Mouse (Mus musculus) kidney, embryonic 14.5 days (tissue): ENCODE data around the gene Tmem59l. TPM values are rescaled to one million over a fixed set of nuclear protein-coding genes. Genes with fewer than 3 reads are reported as not detected.

ENCODE experiments used
- ATAC-seq: fragments of 200-750 bp; cut with Nextera tagmentation; 2 replicates; pipeline ENCODE4 v1.8.0; 2017; ENCODE audit warnings: moderate number of reproducible peaks, mild to moderate bottlenecking, moderate TSS enrichment, moderate library complexity; ENCODE audit not compliant: low FRiP score, low TSS enrichment
- H3K27ac ChIP-seq: fragments of 300-500 bp; sonication (generic); 2 replicates; pipeline ENCODE4 v1.5.1; 2014; ENCODE audit warnings: low read depth, mild to moderate bottlenecking, low read length, moderate library complexity, mixed read lengths
- H3K27me3 ChIP-seq: fragments of 300-500 bp; sonication (generic); 2 replicates; pipeline ENCODE4 v1.6.1; 2014; ENCODE audit warnings: mild to moderate bottlenecking, low read length; ENCODE audit not compliant: control insufficient read depth, insufficient read depth
- H3K36me3 ChIP-seq: fragments of 300-500 bp; sonication (generic); 2 replicates; pipeline ENCODE4 v1.6.1; 2014; ENCODE audit warnings: low read length, mixed read lengths; ENCODE audit not compliant: control insufficient read depth, insufficient read depth
- H3K4me1 ChIP-seq: fragments of 300-500 bp; sonication (generic); 2 replicates; pipeline ENCODE4 v1.6.1; 2014; ENCODE audit warnings: low read length, mixed read lengths; ENCODE audit not compliant: control insufficient read depth, insufficient read depth
- H3K4me2 ChIP-seq: fragments of 300-500 bp; sonication (generic); replicated peaks from 2 replicates; pipeline ENCODE4 v1.6.1; 2014; ENCODE audit warnings: low read depth, mild to moderate bottlenecking, low read length
- H3K4me3 ChIP-seq: fragments of 300-500 bp; sonication (generic); 2 replicates; pipeline ENCODE4 v1.5.1; 2014; ENCODE audit warnings: mild to moderate bottlenecking, low read length
- H3K9ac ChIP-seq: fragments of 300-500 bp; sonication (generic); 2 replicates; pipeline ENCODE4 v1.6.1; 2014; ENCODE audit warnings: low read depth, mild to moderate bottlenecking, low read length, moderate library complexity
- H3K9me3 ChIP-seq: fragments of 300-500 bp; sonication (generic); 2 replicates; pipeline ENCODE4 v1.6.1; 2016; ENCODE audit warnings: low read length; ENCODE audit not compliant: control insufficient read depth
- whole genome bisulfite sequencing: fragments of 180-500 bp; shearing (Covaris S2); extraction: QIAGEN DNeasy Blood & Tissue Kit; methylation state at CpG from one replicate; pipeline ENCODE4 v1.1.7; 2014; 5-methylcytosine and 5-hydroxymethylcytosine counted together
- polyA plus RNA-seq: library from polyadenylated mRNA; unstranded; fragments of >200 nt; fragmentation: Nextera tagmentation; extraction: Ambion mirVana; gene quantifications from 2 replicates; pipeline ENCODE4 v1.2.1, GENCODE M21; 2014

The Tmem59l gene
- polyA plus RNA-seq, 1 experiment from 2014 or later = 8.5 TPM

- WGBS = 4% methylated on average over 8 of the region's 8 CpGs
- H3K9me3 ChIP-seq = no peaks in the 10 kb centered on the region
- ATAC-seq = no peak
- no peaks in the 10 kb centered on the region for H3K27me3 ChIP-seq
- 0 out of 2 replicates have a peak overlapping the region, but pooled peaks have one; percentile 73 for H3K27ac ChIP-seq
- H3K4me3 ChIP-seq = peak overlapping the region; percentile 76
- peak overlapping the region; percentile 94 for H3K9ac ChIP-seq
- peak overlapping the region; percentile 58 for H3K4me2 ChIP-seq
- H3K36me3 ChIP-seq = peaks cover 24% of the 10 kb centered on the region
- peaks cover 21% of the 10 kb centered on the region for H3K4me1 ChIP-seq
Observed at GRCm38 (mm10) chr8:70527111-70527511, 40.0 kb upstream of the Tmem59l start.

GRCm38 (mm10) chr8:70522592-70523403, 35.6 kb upstream of the Tmem59l start:
- peak overlapping the region; percentile 53 for H3K4me2 ChIP-seq
- H3K36me3 ChIP-seq = peaks cover 3% of the 10 kb centered on the region; the same call in 1 of the 2 replicates
- peak overlapping the region; percentile 76 for H3K9ac ChIP-seq
- peak overlapping the region; percentile 80 for H3K4me3 ChIP-seq
- peaks cover 8% of the 10 kb centered on the region; the same call in 1 of the 2 replicates for H3K4me1 ChIP-seq
- H3K27me3 ChIP-seq = no peaks in the 10 kb centered on the region
- under 1% methylated on average over 50 of the region's 51 CpGs for WGBS
- peak overlapping the region; percentile 51 for H3K27ac ChIP-seq
- ATAC-seq = peak; percentile 86
- no peaks in the 10 kb centered on the region for H3K9me3 ChIP-seq

DNA sequence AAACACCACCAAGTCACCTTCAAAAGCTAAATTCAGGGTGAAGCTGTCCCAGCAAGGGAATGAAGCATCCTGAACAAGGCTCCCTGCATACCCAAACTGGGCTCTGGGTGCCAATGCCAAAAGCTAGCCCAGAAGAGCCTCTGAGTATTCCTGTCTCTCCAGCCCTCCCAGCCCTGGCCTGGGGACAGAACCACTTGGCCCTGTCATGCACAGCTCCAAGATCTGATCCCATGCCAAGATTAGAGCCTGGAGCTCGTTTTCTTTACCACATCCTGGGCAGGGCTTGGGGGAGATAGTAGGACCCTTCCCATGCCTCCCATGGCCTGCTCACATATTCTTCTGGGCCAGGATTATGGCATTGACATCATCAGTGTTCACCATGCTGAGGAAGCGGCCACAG, 32.4 kb upstream of the Tmem59l start:
- Histone ChIP-seq H3K27me3 (no peaks in the 10 kb centered on the region), H3K9ac (no peak overlapping the region), H3K9me3 (no peaks in the 10 kb centered on the region), H3K27ac (no peak overlapping the region), H3K4me1 (0 out of 2 replicates have a peak, but pooled peaks cover 4% of the 10 kb centered on the region), H3K4me3 (no peak overlapping the region), H3K4me2 (no peak overlapping the region), H3K36me3 (peaks cover 17% of the 10 kb centered on the region; the same call in 1 of the 2 replicates)
- ATAC-seq = no peak
- 63% methylated on average over 2 of the region's 2 CpGs for WGBS

DNA sequence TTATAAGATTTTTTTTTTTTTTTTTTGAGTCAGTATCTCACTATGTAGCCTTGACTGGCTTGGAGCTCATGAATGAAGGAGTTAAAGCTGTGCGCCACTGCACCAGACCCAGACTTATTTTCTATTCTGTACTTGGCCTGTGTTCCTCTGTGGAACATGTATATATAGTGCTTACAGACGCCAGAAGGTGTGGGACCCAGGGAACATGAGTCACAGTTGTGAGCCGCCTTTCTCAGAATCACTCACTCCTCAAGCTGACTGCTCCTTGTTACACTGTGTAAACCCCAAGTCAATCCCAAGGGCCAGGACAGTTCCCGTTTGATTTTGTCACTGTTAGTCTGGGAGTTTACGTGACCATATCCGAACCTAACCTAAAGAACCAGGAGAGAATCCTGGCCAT, 31.9 kb upstream of the Tmem59l start:
- Histone ChIP-seq H3K27ac (no peak overlapping the region), H3K4me2 (no peak overlapping the region), H3K36me3 (peaks cover 22% of the 10 kb centered on the region), H3K4me1 (0 out of 2 replicates have a peak, but pooled peaks cover 4% of the 10 kb centered on the region), H3K27me3 (no peaks in the 10 kb centered on the region), H3K9me3 (no peaks in the 10 kb centered on the region), H3K4me3 (no peak overlapping the region), H3K9ac (no peak overlapping the region)
- no peak for ATAC-seq
- 92% methylated on average over 6 of the region's 6 CpGs for WGBS

GRCm38 (mm10) chr8:70517940-70518643, 30.9 kb upstream of the Tmem59l start:
- Histone ChIP-seq H3K27ac (no peak overlapping the region), H3K27me3 (no peaks in the 10 kb centered on the region), H3K36me3 (peaks cover 30% of the 10 kb centered on the region), H3K9me3 (no peaks in the 10 kb centered on the region), H3K4me1 (0 out of 2 replicates have a peak, but pooled peaks cover 4% of the 10 kb centered on the region), H3K4me2 (no peak overlapping the region), H3K9ac (no peak overlapping the region), H3K4me3 (no peak overlapping the region)
- WGBS = 61% methylated on average over 10 of the region's 10 CpGs
- no peak for ATAC-seq

DNA sequence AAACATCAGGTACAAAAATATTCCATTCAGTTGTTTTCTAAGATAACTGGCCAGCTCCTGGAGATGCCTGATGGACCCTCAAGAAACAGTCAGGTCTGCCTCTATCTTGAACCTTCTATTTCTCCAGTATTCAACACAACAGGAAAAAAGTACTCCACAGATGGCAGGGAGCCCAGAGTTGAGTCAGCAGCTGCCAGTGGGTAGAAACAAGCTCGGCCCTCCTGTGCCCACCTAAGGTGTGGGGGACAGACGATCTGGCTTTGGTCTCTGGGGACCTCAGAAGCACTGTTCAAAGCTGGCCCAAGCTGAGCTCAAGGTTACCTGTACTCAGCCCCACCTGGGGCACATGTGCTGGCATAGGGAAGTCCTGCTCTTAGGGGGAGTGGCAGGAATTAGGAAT, 26.3 kb upstream of the Tmem59l start:
- Histone ChIP-seq H3K4me1 (peaks cover 8% of the 10 kb centered on the region; the same call in 1 of the 2 replicates), H3K9me3 (no peaks in the 10 kb centered on the region), H3K27me3 (no peaks in the 10 kb centered on the region), H3K4me2 (no peak overlapping the region), H3K27ac (no peak overlapping the region), H3K36me3 (peaks cover 39% of the 10 kb centered on the region), H3K4me3 (no peak overlapping the region), H3K9ac (no peak overlapping the region)
- WGBS = 78% methylated on average over 2 of the region's 2 CpGs
- ATAC-seq = no peak

GRCm38 (mm10) chr8:70512253-70512903, 25.2 kb upstream of the Tmem59l start:
- Histone ChIP-seq H3K4me3 (no peak overlapping the region), H3K9ac (no peak overlapping the region), H3K27me3 (no peaks in the 10 kb centered on the region), H3K9me3 (no peaks in the 10 kb centered on the region), H3K4me2 (no peak overlapping the region), H3K36me3 (peaks cover 49% of the 10 kb centered on the region), H3K27ac (no peak overlapping the region), H3K4me1 (peaks cover 8% of the 10 kb centered on the region; the same call in 1 of the 2 replicates)
- ATAC-seq = no peak
- 96% methylated on average over 11 of the region's 11 CpGs for WGBS

DNA sequence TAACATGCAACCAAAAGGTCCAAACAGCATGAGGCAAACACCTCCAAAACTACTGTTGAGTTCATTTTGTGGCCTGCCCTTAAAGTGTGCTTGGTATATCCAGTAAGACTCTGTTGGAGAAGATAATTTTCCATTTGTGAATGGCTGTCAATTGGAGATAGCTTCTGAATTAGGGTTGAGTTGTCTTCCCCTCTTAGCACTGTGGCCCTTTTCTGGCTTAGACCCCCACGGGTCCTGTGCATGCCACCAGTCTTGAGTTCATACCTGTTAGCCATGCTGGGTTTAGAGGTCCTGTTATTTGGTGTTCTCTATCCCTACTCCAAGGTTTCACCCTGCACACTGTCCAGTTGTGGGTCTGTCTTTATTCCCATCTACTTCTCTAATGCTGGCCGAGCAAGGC, 24.6 kb upstream of the Tmem59l start:
- H3K9ac ChIP-seq = no peak overlapping the region
- H3K36me3 ChIP-seq = peaks cover 54% of the 10 kb centered on the region
- H3K4me3 ChIP-seq = no peak overlapping the region
- H3K4me2 ChIP-seq = no peak overlapping the region; the same call in 1 of the 2 replicates
- no peak for ATAC-seq
- no peaks in the 10 kb centered on the region for H3K9me3 ChIP-seq
- WGBS = 98% methylated on average over 2 of the region's 2 CpGs
- no peaks in the 10 kb centered on the region for H3K27me3 ChIP-seq
- no peak overlapping the region for H3K27ac ChIP-seq
- peaks cover 8% of the 10 kb centered on the region; the same call in 1 of the 2 replicates for H3K4me1 ChIP-seq
